Mouse (Mus musculus): ENCODE measurements around the gene Srarp. TPM values are rescaled to one million over a fixed set of nuclear protein-coding genes. Genes with fewer than 3 reads are reported as not detected.

Gene Srarp
- polyA plus RNA-seq, 1 experiment = 12.9 TPM

GRCm38 (mm10) chr4:141443641-141444429 is 7.9 kb upstream of the Srarp start:
- H3K4me3 ChIP-seq (replicated peaks; ENCODE audit: insufficient read depth, low read depth, low read length) = peak overlapping the region; percentile 79
- no peaks in the 10 kb centered on the region for H3K27me3 ChIP-seq (ENCODE audit: control insufficient read depth, insufficient read depth, low read length)
- 0 out of 2 replicates have a peak, but pooled peaks cover 5% of the 10 kb centered on the region for H3K4me1 ChIP-seq (ENCODE audit: control insufficient read depth, insufficient read depth, low read length)
- DNase-seq = no peak
- 41% methylated on average over 11 of the region's 11 CpGs for WGBS
- H3K27ac ChIP-seq (ENCODE audit: insufficient read depth, low read length) = no peak overlapping the region
- no peak for TF ChIP-seq CTCF (IDR thresholded peaks at IDR 0.05; ENCODE audit: borderline replicate concordance, insufficient read depth, low read depth, low read length)
- TF ChIP-seq POLR2A (IDR thresholded peaks at IDR 0.05; ENCODE audit: borderline replicate concordance, insufficient read depth, low read length) = no peak

GRCm38 (mm10) chr4:141440877-141441276 is 5.0 kb upstream of the Srarp start:
- no peak for DNase-seq
- Histone ChIP-seq H3K4me1 (ENCODE audit: control insufficient read depth, insufficient read depth, low read length) (0 out of 2 replicates have a peak, but pooled peaks cover 5% of the 10 kb centered on the region), H3K27me3 (ENCODE audit: control insufficient read depth, insufficient read depth, low read length) (no peaks in the 10 kb centered on the region), H3K4me3 (replicated peaks; ENCODE audit: insufficient read depth, low read depth, low read length) (no peak overlapping the region), H3K27ac (ENCODE audit: insufficient read depth, low read length) (no peak overlapping the region)
- TF ChIP-seq CTCF (IDR thresholded peaks at IDR 0.05; ENCODE audit: borderline replicate concordance, insufficient read depth, low read depth, low read length) (no peak), POLR2A (IDR thresholded peaks at IDR 0.05; ENCODE audit: borderline replicate concordance, insufficient read depth, low read length) (no peak)

- H3K4me1 ChIP-seq (ENCODE audit: control insufficient read depth, insufficient read depth, low read length) = no peaks in the 10 kb centered on the region
- DNase-seq = no peak
- WGBS = 81% methylated on average over 12 of the region's 12 CpGs
- TF ChIP-seq POLR2A (IDR thresholded peaks at IDR 0.05; ENCODE audit: borderline replicate concordance, insufficient read depth, low read length) (no peak), CTCF (IDR thresholded peaks at IDR 0.05; ENCODE audit: borderline replicate concordance, insufficient read depth, low read depth, low read length) (no peak)
- H3K4me3 ChIP-seq (replicated peaks; ENCODE audit: insufficient read depth, low read depth, low read length) = no peak overlapping the region
- H3K27ac ChIP-seq (ENCODE audit: insufficient read depth, low read length) = no peak overlapping the region
- H3K27me3 ChIP-seq (ENCODE audit: control insufficient read depth, insufficient read depth, low read length) = no peaks in the 10 kb centered on the region
Observed at GRCm38 (mm10) chr4:141439083-141439803, 3.3 kb upstream of the Srarp start.

GRCm38 (mm10) chr4:141433191-141433590 is 2.7 kb downstream of the Srarp start:
- DNase-seq = no peak
- Histone ChIP-seq H3K4me1 (ENCODE audit: control insufficient read depth, insufficient read depth, low read length) (peaks cover 5% of the 10 kb centered on the region; the same call in 1 of the 2 replicates), H3K4me3 (replicated peaks; ENCODE audit: insufficient read depth, low read depth, low read length) (no peak overlapping the region), H3K27ac (ENCODE audit: insufficient read depth, low read length) (no peak overlapping the region), H3K27me3 (ENCODE audit: control insufficient read depth, insufficient read depth, low read length) (no peaks in the 10 kb centered on the region)
- no peak for TF ChIP-seq POLR2A (IDR thresholded peaks at IDR 0.05; ENCODE audit: borderline replicate concordance, insufficient read depth, low read length)
- TF ChIP-seq CTCF (IDR thresholded peaks at IDR 0.05; ENCODE audit: borderline replicate concordance, insufficient read depth, low read depth, low read length) = no peak
- 68% methylated on average over 18 of the region's 18 CpGs for WGBS

- Histone ChIP-seq H3K27me3 (ENCODE audit: control insufficient read depth, insufficient read depth, low read length) (no peaks in the 10 kb centered on the region), H3K27ac (ENCODE audit: insufficient read depth, low read length) (no peak overlapping the region), H3K4me3 (replicated peaks; ENCODE audit: insufficient read depth, low read depth, low read length) (no peak overlapping the region), H3K4me1 (ENCODE audit: control insufficient read depth, insufficient read depth, low read length) (peaks cover 5% of the 10 kb centered on the region; the same call in 1 of the 2 replicates)
- 13% methylated on average over 14 of the region's 14 CpGs for WGBS
- DNase-seq = peak; percentile 35 to 47
- TF ChIP-seq CTCF (IDR thresholded peaks at IDR 0.05; ENCODE audit: borderline replicate concordance, insufficient read depth, low read depth, low read length) (no peak), POLR2A (IDR thresholded peaks at IDR 0.05; ENCODE audit: borderline replicate concordance, insufficient read depth, low read length) (no peak)
Observed at GRCm38 (mm10) chr4:141432666-141433065, 3.2 kb downstream of the Srarp start.

- Histone ChIP-seq H3K4me1 (ENCODE audit: control insufficient read depth, insufficient read depth, low read length) (peaks cover 5% of the 10 kb centered on the region; the same call in 1 of the 2 replicates), H3K4me3 (replicated peaks; ENCODE audit: insufficient read depth, low read depth, low read length) (no peak overlapping the region), H3K27me3 (ENCODE audit: control insufficient read depth, insufficient read depth, low read length) (no peaks in the 10 kb centered on the region), H3K27ac (ENCODE audit: insufficient read depth, low read length) (no peak overlapping the region)
- DNase-seq = peak; percentile 74 to 82
- TF ChIP-seq CTCF (IDR thresholded peaks at IDR 0.05; ENCODE audit: borderline replicate concordance, insufficient read depth, low read depth, low read length) (peak; percentile 95), POLR2A (IDR thresholded peaks at IDR 0.05; ENCODE audit: borderline replicate concordance, insufficient read depth, low read length) (no peak)
- 32% methylated on average over 9 of the region's 9 CpGs for whole genome bisulfite sequencing
Observed at GRCm38 (mm10) chr4:141430997-141431396, 4.9 kb downstream of the Srarp start.

- no peak overlapping the region for H3K4me3 ChIP-seq (replicated peaks; ENCODE audit: insufficient read depth, low read depth, low read length)
- peaks cover 5% of the 10 kb centered on the region; the same call in 1 of the 2 replicates for H3K4me1 ChIP-seq (ENCODE audit: control insufficient read depth, insufficient read depth, low read length)
- H3K27me3 ChIP-seq (ENCODE audit: control insufficient read depth, insufficient read depth, low read length) = no peaks in the 10 kb centered on the region
- WGBS = 57% methylated on average over 9 of the region's 9 CpGs
- no peak overlapping the region for H3K27ac ChIP-seq (ENCODE audit: insufficient read depth, low read length)
- no peak for TF ChIP-seq POLR2A (IDR thresholded peaks at IDR 0.05; ENCODE audit: borderline replicate concordance, insufficient read depth, low read length)
- peak; percentile 35; the same call in 1 of the 2 replicates for TF ChIP-seq CTCF (IDR thresholded peaks at IDR 0.05; ENCODE audit: borderline replicate concordance, insufficient read depth, low read depth, low read length)
- DNase-seq = no peak
Observed at GRCm38 (mm10) chr4:141429847-141430246, 6.1 kb downstream of the Srarp start.

Data from cerebellum, adult 2 months (tissue).